Mouse (Mus musculus) kidney, embryonic 15.5 days (tissue): ENCODE data around the gene Spindoc. TPM values are rescaled to one million over a fixed set of nuclear protein-coding genes. Genes with fewer than 3 reads are reported as not detected.

ENCODE experiments used
- ATAC-seq: fragments of 200-750 bp; cut with Nextera tagmentation; replicated peaks from 2 replicates; pipeline ENCODE4 v1.8.0; 2017; ENCODE audit warnings: moderate TSS enrichment; ENCODE audit not compliant: low FRiP score
- H3K27ac ChIP-seq: fragments of 300-500 bp; sonication (generic); 2 replicates; pipeline ENCODE4 v1.5.1; 2015; ENCODE audit warnings: mild to moderate bottlenecking, inconsistent platforms
- H3K27me3 ChIP-seq: fragments of 300-500 bp; sonication (generic); 2 replicates; pipeline ENCODE4 v1.6.1; 2015; ENCODE audit warnings: inconsistent platforms
- H3K36me3 ChIP-seq: fragments of 300-500 bp; sonication (generic); 2 replicates; pipeline ENCODE4 v1.6.1; 2015; ENCODE audit warnings: inconsistent platforms
- H3K4me1 ChIP-seq: fragments of 300-500 bp; sonication (generic); 2 replicates; pipeline ENCODE4 v1.6.1; 2015; ENCODE audit warnings: inconsistent platforms
- H3K4me2 ChIP-seq: fragments of 300-500 bp; sonication (generic); 2 replicates; pipeline ENCODE4 v1.6.1; 2015; ENCODE audit warnings: moderate library complexity, mild to moderate bottlenecking, inconsistent platforms
- H3K4me3 ChIP-seq: fragments of 300-500 bp; sonication (generic); replicated peaks from 2 replicates; pipeline ENCODE4 v1.5.1; 2015; ENCODE audit warnings: mild to moderate bottlenecking, inconsistent platforms
- H3K9ac ChIP-seq: fragments of 300-500 bp; sonication (generic); 2 replicates; pipeline ENCODE4 v1.6.1; 2015; ENCODE audit warnings: mild to moderate bottlenecking, inconsistent platforms
- H3K9me3 ChIP-seq: fragments of 300-500 bp; sonication (generic); replicated peaks from 2 replicates; pipeline ENCODE4 v1.6.1; 2016; ENCODE audit warnings: inconsistent platforms
- WGBS: fragments of 180-500 bp; shearing (Covaris S2); methylation state at CpG from one replicate; pipeline ENCODE4 v1.1.7; 2015; ENCODE audit warnings: mixed read lengths; 5-methylcytosine and 5-hydroxymethylcytosine counted together
- polyA plus RNA-seq: library from polyadenylated mRNA; unstranded; fragments of >200 nt; fragmentation: Nextera tagmentation; extraction: Ambion mirVana; gene quantifications from 2 replicates; pipeline ENCODE4 v1.2.1, GENCODE M21; 2015

The Spindoc gene
- polyA plus RNA-seq, 1 experiment from 2014 or later = 33.9 TPM

- no peaks in the 10 kb centered on the region for H3K27me3 ChIP-seq
- peak; percentile 85 for ATAC-seq
- peaks cover 45% of the 10 kb centered on the region for H3K4me1 ChIP-seq
- WGBS = under 1% methylated on average over 43 of the region's 46 CpGs
- no peaks in the 10 kb centered on the region for H3K36me3 ChIP-seq
- H3K9ac ChIP-seq = peak overlapping the region; percentile 84
- no peaks in the 10 kb centered on the region for H3K9me3 ChIP-seq
- H3K27ac ChIP-seq = peak overlapping the region; percentile 92
- H3K4me2 ChIP-seq = peak overlapping the region; percentile 86
- H3K4me3 ChIP-seq = peak overlapping the region; percentile 93
Observed at GRCm38 (mm10) chr19:7340780-7341475, 41.9 kb downstream of the Spindoc start.

GRCm38 (mm10) chr19:7340371-7340779 is 42.4 kb downstream of the Spindoc start:
- H3K36me3 ChIP-seq = no peaks in the 10 kb centered on the region
- no peaks in the 10 kb centered on the region for H3K9me3 ChIP-seq
- ATAC-seq = no peak
- H3K4me1 ChIP-seq = peaks cover 45% of the 10 kb centered on the region
- H3K9ac ChIP-seq = peak overlapping the region; percentile 84
- H3K4me2 ChIP-seq = peak overlapping the region; percentile 86
- H3K27me3 ChIP-seq = no peaks in the 10 kb centered on the region
- WGBS = 2% methylated on average over 15 of the region's 15 CpGs
- peak overlapping the region; percentile 93 for H3K4me3 ChIP-seq
- H3K27ac ChIP-seq = peak overlapping the region; percentile 92; the same call in 1 of the 2 replicates

- ATAC-seq = no peak
- WGBS = 20% methylated on average over 4 of the region's 4 CpGs
- H3K9ac ChIP-seq = peak overlapping the region; percentile 84
Observed at GRCm38 (mm10) chr19:7339867-7340266, 42.9 kb downstream of the Spindoc start.

GRCm38 (mm10) chr19:7339026-7339425 is 43.8 kb downstream of the Spindoc start:
- H3K36me3 ChIP-seq = no peaks in the 10 kb centered on the region
- peaks cover 53% of the 10 kb centered on the region for H3K4me1 ChIP-seq
- H3K9ac ChIP-seq = peak overlapping the region; percentile 84
- peak overlapping the region; percentile 25 for H3K27ac ChIP-seq
- H3K27me3 ChIP-seq = no peaks in the 10 kb centered on the region
- peak overlapping the region; percentile 86 for H3K4me2 ChIP-seq
- no peaks in the 10 kb centered on the region for H3K9me3 ChIP-seq
- WGBS = 39% methylated on average over 5 of the region's 5 CpGs
- H3K4me3 ChIP-seq = peak overlapping the region; percentile 93
- ATAC-seq = no peak

More at GRCm38 (mm10) chr19:7339867-7340266, 42.9 kb downstream of the Spindoc start:
- H3K27me3 ChIP-seq = no peaks in the 10 kb centered on the region
- peak overlapping the region; percentile 86 for H3K4me2 ChIP-seq
- H3K27ac ChIP-seq = peak overlapping the region; percentile 25; the same call in 1 of the 2 replicates
- peaks cover 45% of the 10 kb centered on the region for H3K4me1 ChIP-seq
- H3K36me3 ChIP-seq = no peaks in the 10 kb centered on the region
- H3K9me3 ChIP-seq = no peaks in the 10 kb centered on the region
- H3K4me3 ChIP-seq = peak overlapping the region; percentile 93

GRCm38 (mm10) chr19:7337781-7338342 is 44.9 kb downstream of the Spindoc start:
- no peak overlapping the region for H3K4me2 ChIP-seq
- WGBS = 87% methylated on average over 2 of the region's 2 CpGs

GRCm38 (mm10) chr19:7335656-7336055 is 47.1 kb downstream of the Spindoc start:
- H3K36me3 ChIP-seq = peaks cover 6% of the 10 kb centered on the region
- no peaks in the 10 kb centered on the region for H3K27me3 ChIP-seq
- H3K4me1 ChIP-seq = peaks cover 55% of the 10 kb centered on the region
- no peak overlapping the region for H3K9ac ChIP-seq
- no peak overlapping the region for H3K4me3 ChIP-seq
- 82% methylated on average over 4 of the region's 4 CpGs for WGBS
- H3K9me3 ChIP-seq = no peaks in the 10 kb centered on the region
- no peak overlapping the region for H3K4me2 ChIP-seq
- H3K27ac ChIP-seq = no peak overlapping the region
- no peak for ATAC-seq

More at GRCm38 (mm10) chr19:7337781-7338342, 44.9 kb downstream of the Spindoc start:
- Histone ChIP-seq H3K4me1 (peaks cover 61% of the 10 kb centered on the region), H3K4me3 (no peak overlapping the region), H3K9me3 (no peaks in the 10 kb centered on the region), H3K9ac (no peak overlapping the region), H3K27me3 (no peaks in the 10 kb centered on the region), H3K27ac (no peak overlapping the region), H3K36me3 (peaks cover under 1% of the 10 kb centered on the region; the same call in 1 of the 2 replicates)
- no peak for ATAC-seq

- Histone ChIP-seq H3K9me3 (no peaks in the 10 kb centered on the region), H3K4me2 (no peak overlapping the region; the same call in 1 of the 2 replicates), H3K36me3 (peaks cover 13% of the 10 kb centered on the region), H3K27ac (peak overlapping the region; percentile 54), H3K27me3 (no peaks in the 10 kb centered on the region), H3K4me3 (no peak overlapping the region), H3K9ac (no peak overlapping the region), H3K4me1 (peaks cover 40% of the 10 kb centered on the region)
- 40% methylated on average over 2 of the region's 2 CpGs for WGBS
- 0 out of 2 replicates have a peak, but pooled peaks have one; percentile 69 for ATAC-seq
Observed at GRCm38 (mm10) chr19:7334049-7334448, 48.7 kb downstream of the Spindoc start.

GRCm38 (mm10) chr19:7321391-7321790 is 61.4 kb downstream of the Spindoc start:
- Histone ChIP-seq H3K27ac (no peak overlapping the region), H3K4me2 (no peak overlapping the region), H3K9ac (no peak overlapping the region), H3K9me3 (no peaks in the 10 kb centered on the region), H3K4me3 (no peak overlapping the region), H3K4me1 (peaks cover 11% of the 10 kb centered on the region), H3K27me3 (no peaks in the 10 kb centered on the region), H3K36me3 (peaks cover 5% of the 10 kb centered on the region; the same call in 1 of the 2 replicates)
- WGBS = 82% methylated on average over 3 of the region's 3 CpGs
- no peak for ATAC-seq

GRCm38 (mm10) chr19:7320181-7320580 is 62.6 kb downstream of the Spindoc start:
- ATAC-seq = no peak
- Histone ChIP-seq H3K27me3 (no peaks in the 10 kb centered on the region), H3K9me3 (no peaks in the 10 kb centered on the region), H3K27ac (no peak overlapping the region), H3K36me3 (peaks cover 4% of the 10 kb centered on the region; the same call in 1 of the 2 replicates), H3K4me3 (no peak overlapping the region), H3K9ac (no peak overlapping the region), H3K4me1 (peaks cover 21% of the 10 kb centered on the region), H3K4me2 (no peak overlapping the region)
- WGBS = 32% methylated on average over 2 of the region's 2 CpGs

- Histone ChIP-seq H3K4me3 (no peak overlapping the region), H3K27ac (no peak overlapping the region), H3K27me3 (no peaks in the 10 kb centered on the region), H3K9ac (no peak overlapping the region), H3K4me1 (peaks cover 42% of the 10 kb centered on the region), H3K36me3 (peaks cover 4% of the 10 kb centered on the region; the same call in 1 of the 2 replicates), H3K9me3 (no peaks in the 10 kb centered on the region), H3K4me2 (no peak overlapping the region)
- ATAC-seq = no peak
- 78% methylated on average over 4 of the region's 4 CpGs for WGBS
Observed at GRCm38 (mm10) chr19:7317716-7318115, 65.1 kb downstream of the Spindoc start.

GRCm38 (mm10) chr19:7316822-7317221 is 66.0 kb downstream of the Spindoc start:
- no peaks in the 10 kb centered on the region for H3K27me3 ChIP-seq
- no peak for ATAC-seq
- H3K4me2 ChIP-seq = no peak overlapping the region
- 75% methylated on average over 4 of the region's 4 CpGs for WGBS
- peaks cover 49% of the 10 kb centered on the region for H3K4me1 ChIP-seq
- H3K4me3 ChIP-seq = no peak overlapping the region
- no peaks in the 10 kb centered on the region for H3K9me3 ChIP-seq
- H3K27ac ChIP-seq = no peak overlapping the region
- H3K9ac ChIP-seq = no peak overlapping the region
- H3K36me3 ChIP-seq = peaks cover 4% of the 10 kb centered on the region; the same call in 1 of the 2 replicates

- no peak for ATAC-seq
- H3K4me3 ChIP-seq = no peak overlapping the region
- H3K27me3 ChIP-seq = no peaks in the 10 kb centered on the region
- no peak overlapping the region for H3K9ac ChIP-seq
- H3K4me1 ChIP-seq = peaks cover 57% of the 10 kb centered on the region
- WGBS = 90% methylated on average over 4 of the region's 4 CpGs
- no peak overlapping the region for H3K4me2 ChIP-seq
- H3K9me3 ChIP-seq = no peaks in the 10 kb centered on the region
- H3K36me3 ChIP-seq = peaks cover 4% of the 10 kb centered on the region; the same call in 1 of the 2 replicates
- no peak overlapping the region for H3K27ac ChIP-seq
Observed at GRCm38 (mm10) chr19:7315587-7315984, 67.2 kb downstream of the Spindoc start.
